Mouse (Mus musculus) adrenal gland (tissue): ENCODE measurements at regions not wholly inside any gene's neighbourhood (a gene's known extent, or its start where the extent isn't known, plus 50 kb on each side); places are given as distances from the start of the nearest gene placed in this dataset.

Source experiments
- intact Hi-C: fragments of 180-260 bp; cut with DNase I; formaldehyde crosslinking; loops from one replicate; pipeline ENCODE4 v1.15.1; 2025

- intact Hi-C loops = loop anchor here (10.0 kb wide), 1 partner anchor 169 kb away; no protein-coding TSS in a partner anchor
These were observed 111.9 kb downstream of the Tomm20 start for GRCm38 (mm10) chr8:126833471-126834453.

GRCm38 (mm10) chr8:126833006-126833405 is 112.6 kb downstream of the Tomm20 start:
- intact Hi-C loops = loop anchor here (10.0 kb wide), 1 partner anchor 168 kb away; no protein-coding TSS in a partner anchor

GRCm38 (mm10) chr8:126832163-126832978 is 113.3 kb downstream of the Tomm20 start:
- intact Hi-C loops = loop anchor here (10.0 kb wide), 1 partner anchor 168 kb away; no protein-coding TSS in a partner anchor

GRCm38 (mm10) chr8:126831312-126832162 is 114.1 kb downstream of the Tomm20 start:
- intact Hi-C loops = loop anchor here (10.0 kb wide), 1 partner anchor 167 kb away; no protein-coding TSS in a partner anchor

- intact Hi-C loops = loop anchor here (10.0 kb wide), 1 partner anchor 165 kb away; no protein-coding TSS in a partner anchor
These were observed 115.5 kb downstream of the Tomm20 start for GRCm38 (mm10) chr8:126830242-126830530.

- intact Hi-C loops = loop anchor here (5.0 to 10.0 kb wide), 2 partner anchors 165 to 237 kb away; partner anchors contain the start of gene Irf2bp2
These were observed 116.0 kb downstream of the Tomm20 start for GRCm38 (mm10) chr8:126829376-126830241.

GRCm38 (mm10) chr8:126827681-126828383 is 117.8 kb downstream of the Tomm20 start:
- intact Hi-C loops = loop anchor here (5.0 kb wide), 1 partner anchor 236 kb away; the partner anchor contains the start of gene Irf2bp2

GRCm38 (mm10) chr8:126826328-126827285 is 119.0 kb downstream of the Tomm20 start:
- intact Hi-C loops = loop anchor here (5.0 kb wide), 1 partner anchor 234 kb away; the partner anchor contains the start of gene Irf2bp2

GRCm38 (mm10) chr8:126825877-126826276 is 119.8 kb downstream of the Tomm20 start:
- intact Hi-C loops = loop anchor here (5.0 kb wide), 1 partner anchor 234 kb away; the partner anchor contains the start of gene Irf2bp2

GRCm38 (mm10) chr8:126824575-126825208 is 121.0 kb downstream of the Tomm20 start:
- intact Hi-C loops = loop anchor here (5.0 kb wide), 1 partner anchor 232 kb away; the partner anchor contains the start of gene Irf2bp2

- intact Hi-C loops = no loop called here
These were observed 123.4 kb downstream of the Tomm20 start for GRCm38 (mm10) chr8:126822269-126822668.

- intact Hi-C loops = no loop called here
These were observed 124.4 kb downstream of the Tomm20 start for GRCm38 (mm10) chr8:126821279-126821678.

- intact Hi-C loops = no loop called here
These were observed 125.1 kb downstream of the Tomm20 start for GRCm38 (mm10) chr8:126820502-126820901.

- intact Hi-C loops = no loop called here
These were observed 126.4 kb downstream of the Tomm20 start for GRCm38 (mm10) chr8:126819261-126819660.

- intact Hi-C loops = no loop called here
These were observed 129.5 kb downstream of the Tomm20 start for GRCm38 (mm10) chr8:126816155-126816554.

- intact Hi-C loops = no loop called here
These were observed 131.2 kb downstream of the Tomm20 start for GRCm38 (mm10) chr8:126814427-126814826.

GRCm38 (mm10) chr8:126813621-126814020 is 132.0 kb downstream of the Tomm20 start:
- intact Hi-C loops = no loop called here
